Mouse (Mus musculus) heart, embryonic 16.5 days (tissue): ENCODE results near the gene Tceal1. TPM values are rescaled to one million over a fixed set of nuclear protein-coding genes. Genes with fewer than 3 reads are reported as not detected.
A peak's percentile ranks its signal among the peaks of the same experiment; 100 is the strongest.
"Not testable (repeated sequence)": the region's sequence is repeated elsewhere in the genome, so short reads cannot be mapped to it uniquely, and the experiment has no call there.

Source experiments
- ATAC-seq: fragments of 200-750 bp; cut with Nextera tagmentation; replicated peaks from 2 replicates; pipeline ENCODE4 v1.8.0; 2017; ENCODE audit warnings: moderate number of reproducible peaks; ENCODE audit not compliant: insufficient read depth, low FRiP score; ENCODE audit errors: extremely low read depth
- H3K27ac ChIP-seq: fragments of 300-500 bp; sonication (generic); 2 replicates; pipeline ENCODE4 v1.5.1; 2014; ENCODE audit warnings: mild to moderate bottlenecking, low read length, control low read depth, moderate library complexity
- H3K27me3 ChIP-seq: fragments of 300-500 bp; sonication (generic); 2 replicates; pipeline ENCODE4 v1.6.1; 2014; ENCODE audit warnings: low read length, mixed read lengths; ENCODE audit not compliant: control insufficient read depth, insufficient read depth
- H3K36me3 ChIP-seq: fragments of 300-500 bp; sonication (generic); 2 replicates; pipeline ENCODE4 v1.6.1; 2014; ENCODE audit not compliant: control insufficient read depth, insufficient read depth
- H3K4me1 ChIP-seq: fragments of 300-500 bp; sonication (generic); 2 replicates; pipeline ENCODE4 v1.6.1; 2014; ENCODE audit warnings: low read length, mixed read lengths; ENCODE audit not compliant: control insufficient read depth, insufficient read depth
- H3K4me2 ChIP-seq: fragments of 300-500 bp; sonication (generic); 2 replicates; pipeline ENCODE4 v1.6.1; 2014; ENCODE audit warnings: low read depth, mild to moderate bottlenecking, control low read depth, low read length
- H3K4me3 ChIP-seq: fragments of 300-500 bp; sonication (generic); 2 replicates; pipeline ENCODE4 v1.5.1; 2014; ENCODE audit warnings: mild to moderate bottlenecking, control low read depth, low read length
- H3K9ac ChIP-seq: fragments of 300-500 bp; sonication (generic); 2 replicates; pipeline ENCODE4 v1.6.1; 2014; ENCODE audit warnings: low read length, control low read depth
- H3K9me3 ChIP-seq: fragments of 300-500 bp; sonication (generic); replicated peaks from 2 replicates; pipeline ENCODE4 v1.6.1; 2016; ENCODE audit warnings: low read length; ENCODE audit not compliant: control insufficient read depth
- WGBS: fragments of 180-500 bp; shearing (Covaris S2); extraction: QIAGEN DNeasy Blood & Tissue Kit; methylation state at CpG from one replicate; pipeline ENCODE4 v1.1.7; 2014; 5-methylcytosine and 5-hydroxymethylcytosine counted together
- polyA plus RNA-seq: library from polyadenylated mRNA; unstranded; fragments of >200 nt; fragmentation: Nextera tagmentation; extraction: Ambion mirVana; gene quantifications from 2 replicates; pipeline ENCODE4 v1.2.1, GENCODE M21; 2015

Tceal1 gene
- polyA plus RNA-seq, 1 experiment from 2014 or later: 9.3 TPM

GRCm38 (mm10) chrX:136708168-136708681 lies 443 bp downstream of the Tceal1 start:
- Histone ChIP-seq H3K9me3 (no peaks in the 10 kb centered on the region), H3K4me1 (no peaks in the 10 kb centered on the region), H3K4me2 (peak overlapping the region; percentile 69), H3K27ac (peak overlapping the region; percentile 80), H3K36me3 (no peaks in the 10 kb centered on the region), H3K27me3 (no peaks in the 10 kb centered on the region), H3K4me3 (peak overlapping the region; percentile 63), H3K9ac (peak overlapping the region; percentile 78)
- peak; percentile 87 for ATAC-seq
- 17% methylated on average over 17 of the region's 18 CpGs for WGBS

GRCm38 (mm10) chrX:136708782-136709181 lies 1.0 kb downstream of the Tceal1 start:
- no peaks in the 10 kb centered on the region for H3K9me3 ChIP-seq
- H3K36me3 ChIP-seq: no peaks in the 10 kb centered on the region
- WGBS: 22% methylated on average over 14 of the region's 14 CpGs
- H3K9ac ChIP-seq: peak overlapping the region; percentile 78
- no peak for ATAC-seq
- H3K4me3 ChIP-seq: peak overlapping the region; percentile 63
- no peaks in the 10 kb centered on the region for H3K27me3 ChIP-seq
- H3K27ac ChIP-seq: peak overlapping the region; percentile 80
- H3K4me2 ChIP-seq: peak overlapping the region; percentile 69
- no peaks in the 10 kb centered on the region for H3K4me1 ChIP-seq

- 63% methylated on average over 2 of the region's 3 CpGs for WGBS
- not testable (repeated sequence) for H3K36me3 ChIP-seq, H3K9me3 ChIP-seq, H3K4me1 ChIP-seq, ATAC-seq, H3K4me3 ChIP-seq, H3K9ac ChIP-seq, H3K4me2 ChIP-seq, H3K27me3 ChIP-seq, H3K27ac ChIP-seq
Measured at GRCm38 (mm10) chrX:136714742-136715474, 7.1 kb downstream of the Tceal1 start.

- H3K27me3 ChIP-seq: no peaks in the 10 kb centered on the region
- no peak overlapping the region for H3K9ac ChIP-seq
- 79% methylated on average over 4 of the region's 4 CpGs for WGBS
- no peak overlapping the region for H3K4me3 ChIP-seq
- no peaks in the 10 kb centered on the region for H3K4me1 ChIP-seq
- no peak overlapping the region for H3K4me2 ChIP-seq
- H3K27ac ChIP-seq: no peak overlapping the region
- peaks cover 5% of the 10 kb centered on the region for H3K36me3 ChIP-seq
- no peak for ATAC-seq
- no peaks in the 10 kb centered on the region for H3K9me3 ChIP-seq
Measured at GRCm38 (mm10) chrX:136732016-136732415, 24.2 kb downstream of the Tceal1 start.

- Histone ChIP-seq H3K36me3 (no peaks in the 10 kb centered on the region), H3K4me1 (no peaks in the 10 kb centered on the region), H3K4me3 (peak overlapping the region; percentile 69), H3K27ac (peak overlapping the region; percentile 84), H3K9me3 (no peaks in the 10 kb centered on the region), H3K4me2 (peak overlapping the region; percentile 57), H3K27me3 (no peaks in the 10 kb centered on the region), H3K9ac (peak overlapping the region; percentile 71)
- 16% methylated on average over 15 of the region's 15 CpGs for WGBS
- ATAC-seq: no peak
Measured at GRCm38 (mm10) chrX:136740087-136740790, 32.5 kb downstream of the Tceal1 start.

- peak overlapping the region; percentile 57 for H3K4me2 ChIP-seq
- H3K4me1 ChIP-seq: no peaks in the 10 kb centered on the region
- peak overlapping the region; percentile 69 for H3K4me3 ChIP-seq
- peak overlapping the region; percentile 71 for H3K9ac ChIP-seq
- 18% methylated on average over 39 of the region's 39 CpGs for WGBS
- H3K9me3 ChIP-seq: no peaks in the 10 kb centered on the region
- peak; percentile 93 for ATAC-seq
- H3K27me3 ChIP-seq: no peaks in the 10 kb centered on the region
- H3K36me3 ChIP-seq: no peaks in the 10 kb centered on the region
- H3K27ac ChIP-seq: peak overlapping the region; percentile 93
Measured at GRCm38 (mm10) chrX:136740791-136741650, 33.2 kb downstream of the Tceal1 start.

- peak overlapping the region; percentile 78 for H3K9ac ChIP-seq
- peak; percentile 74 for ATAC-seq
- H3K4me3 ChIP-seq: peak overlapping the region; percentile 65
- peak overlapping the region; percentile 69 for H3K4me2 ChIP-seq
- H3K27me3 ChIP-seq: no peaks in the 10 kb centered on the region
- WGBS: 27% methylated on average over 42 of the region's 46 CpGs
- peak overlapping the region; percentile 93 for H3K27ac ChIP-seq
- no peaks in the 10 kb centered on the region for H3K9me3 ChIP-seq
- H3K36me3 ChIP-seq: no peaks in the 10 kb centered on the region
- H3K4me1 ChIP-seq: no peaks in the 10 kb centered on the region
Measured at GRCm38 (mm10) chrX:136741651-136742201, 33.9 kb downstream of the Tceal1 start.

GRCm38 (mm10) chrX:136742241-136742640 lies 34.5 kb downstream of the Tceal1 start:
- Histone ChIP-seq H3K4me3 (peak overlapping the region; percentile 65), H3K27ac (peak overlapping the region; percentile 93), H3K9ac (peak overlapping the region; percentile 78), H3K4me2 (peak overlapping the region; percentile 69), H3K9me3 (no peaks in the 10 kb centered on the region), H3K27me3 (no peaks in the 10 kb centered on the region), H3K4me1 (no peaks in the 10 kb centered on the region), H3K36me3 (no peaks in the 10 kb centered on the region)
- 18% methylated on average over 10 of the region's 10 CpGs for WGBS
- ATAC-seq: no peak
